Mouse (Mus musculus) G1E (cell line): Measurements from ENCODE around the gene Rnf144a.

Source experiments
- CTCF ChIP-seq: IDR thresholded peaks from 2 replicates; pipeline ENCODE4 v1.5.1; 2012; ENCODE audit warnings: low read depth, low read length, inconsistent platforms, mixed read lengths
- GATA1 ChIP-seq: IDR thresholded peaks from 2 replicates; pipeline ENCODE4 v1.6.1; 2012; ENCODE audit warnings: borderline replicate concordance, low read length, inconsistent platforms, mixed read lengths
- POLR2AphosphoS5 ChIP-seq: IDR thresholded peaks from 2 replicates; pipeline ENCODE4 v1.6.1; 2012; ENCODE audit warnings: low read depth, low read length, inconsistent platforms; ENCODE audit not compliant: insufficient replicate concordance
- TAL1 ChIP-seq: conservative IDR thresholded peaks from 2 replicates; pipeline ENCODE4 v1.6.1; 2012; ENCODE audit warnings: low read depth, low read length, inconsistent platforms, mixed read lengths

- TF ChIP-seq CTCF, result no peak
- no peak for TF ChIP-seq TAL1
- no peak for TF ChIP-seq GATA1
- no peak for TF ChIP-seq POLR2AphosphoS5
Observed at GRCm38 (mm10) chr12:26400762-26401161, 14.3 kb downstream of the Rnf144a start.
